Mouse (Mus musculus) heart, embryonic 10.5 days (tissue): ENCODE results near the gene Sit1. TPM values are rescaled to one million over a fixed set of nuclear protein-coding genes. Genes with fewer than 3 reads are reported as not detected.
A peak's percentile ranks its signal among the peaks of the same experiment; 100 is the strongest.
"Not testable (repeated sequence)": the region's sequence is repeated elsewhere in the genome, so short reads cannot be mapped to it uniquely, and the experiment has no call there.

ENCODE experiments used
- DNase-seq: peaks from one replicate; pipeline ENCODE4 v3.0.0-alpha.2; 2017; ENCODE audit warnings: low spot score
- H3K27ac ChIP-seq: fragments of 300-500 bp; sonication (generic); 2 replicates; pipeline ENCODE4 v1.5.1; 2016; ENCODE audit warnings: mild to moderate bottlenecking
- H3K27me3 ChIP-seq: fragments of 300-500 bp; sonication (generic); 2 replicates; pipeline ENCODE4 v1.6.1; 2016; ENCODE audit warnings: mild to moderate bottlenecking; ENCODE audit not compliant: poor library complexity, insufficient read depth, severe bottlenecking
- H3K36me3 ChIP-seq: fragments of 300-500 bp; sonication (generic); 2 replicates; pipeline ENCODE4 v1.6.1; 2016; ENCODE audit warnings: mild to moderate bottlenecking, moderate library complexity
- H3K4me1 ChIP-seq: fragments of 300-500 bp; sonication (generic); 2 replicates; pipeline ENCODE4 v1.6.1; 2016; ENCODE audit warnings: mild to moderate bottlenecking
- H3K4me3 ChIP-seq: fragments of 300-500 bp; sonication (generic); 2 replicates; pipeline ENCODE4 v1.5.1; 2016; ENCODE audit warnings: mild to moderate bottlenecking, moderate library complexity
- H3K9me3 ChIP-seq: fragments of 300-500 bp; sonication (generic); 2 replicates; pipeline ENCODE4 v1.6.1; 2016; ENCODE audit warnings: mild to moderate bottlenecking, moderate library complexity
- WGBS: fragments of 180-500 bp; shearing (Covaris S2); methylation state at CpG from one replicate; pipeline ENCODE4 v1.1.7; 2016; 5-methylcytosine and 5-hydroxymethylcytosine counted together
- polyA plus RNA-seq: library from polyadenylated mRNA; unstranded; fragments of >200 nt; fragmentation: Nextera tagmentation; extraction: Ambion mirVana; gene quantifications from 2 replicates; pipeline ENCODE4 v1.2.1, GENCODE M21; 2016

Sit1 gene
- polyA plus RNA-seq, 1 experiment from 2014 or later: not detected

GRCm38 (mm10) chr4:43497405-43497804 is 13.9 kb upstream of the Sit1 start:
- Histone ChIP-seq H3K27ac (0 out of 2 replicates have a peak overlapping the region, but pooled peaks have one; percentile 22), H3K9me3 (no peaks in the 10 kb centered on the region), H3K4me1 (peaks cover 51% of the 10 kb centered on the region), H3K27me3 (0 out of 2 replicates have a peak, but pooled peaks cover 10% of the 10 kb centered on the region), H3K36me3 (peaks cover 24% of the 10 kb centered on the region), H3K4me3 (peak overlapping the region; percentile 75)
- DNase-seq: no peak
- WGBS: 88% methylated on average over 8 of the region's 8 CpGs

- DNase-seq: no peak
- Histone ChIP-seq H3K9me3 (no peaks in the 10 kb centered on the region), H3K27me3 (0 out of 2 replicates have a peak, but pooled peaks cover 6% of the 10 kb centered on the region), H3K4me3 (no peak overlapping the region), H3K36me3 (peaks cover 24% of the 10 kb centered on the region), H3K27ac (0 out of 2 replicates have a peak overlapping the region, but pooled peaks have one; percentile 42), H3K4me1 (peaks cover 51% of the 10 kb centered on the region)
- 39% methylated on average over 6 of the region's 6 CpGs for WGBS
These were observed 13.1 kb upstream of the Sit1 start for GRCm38 (mm10) chr4:43496587-43496986.

GRCm38 (mm10) chr4:43493846-43494240 is 10.3 kb upstream of the Sit1 start:
- WGBS: 1% methylated on average over 9 of the region's 9 CpGs
- H3K4me1 ChIP-seq: peaks cover 48% of the 10 kb centered on the region
- no peaks in the 10 kb centered on the region for H3K9me3 ChIP-seq
- peaks cover 24% of the 10 kb centered on the region for H3K36me3 ChIP-seq
- H3K27ac ChIP-seq: peak overlapping the region; percentile 93
- DNase-seq: no peak
- H3K27me3 ChIP-seq: no peaks in the 10 kb centered on the region
- peak overlapping the region; percentile 84 for H3K4me3 ChIP-seq

- no peaks in the 10 kb centered on the region for H3K9me3 ChIP-seq
- H3K27me3 ChIP-seq: no peaks in the 10 kb centered on the region
- DNase-seq: peak; percentile 97
- H3K36me3 ChIP-seq: peaks cover 24% of the 10 kb centered on the region
- H3K27ac ChIP-seq: peak overlapping the region; percentile 93
- under 1% methylated on average over 47 of the region's 47 CpGs for WGBS
- peaks cover 43% of the 10 kb centered on the region for H3K4me1 ChIP-seq
- peak overlapping the region; percentile 84 for H3K4me3 ChIP-seq
These were observed 9.8 kb upstream of the Sit1 start for GRCm38 (mm10) chr4:43493186-43493845.

GRCm38 (mm10) chr4:43492821-43493185 is 9.3 kb upstream of the Sit1 start, which contains the start of gene Ccdc107:
TSS of gene Ccdc107 (plus strand) at chr4:43492900.
- H3K27ac ChIP-seq: peak within 1 kb of the TSS; percentile 93
- DNase-seq: peak; percentile 98
- peaks cover 38% of the 10 kb centered on the region for H3K4me1 ChIP-seq
- no peaks in the 10 kb centered on the region for H3K27me3 ChIP-seq
- H3K9me3 ChIP-seq: no peaks in the 10 kb centered on the region
- peaks cover 24% of the 10 kb centered on the region for H3K36me3 ChIP-seq
- under 1% methylated on average over 25 of the region's 25 CpGs for WGBS
- H3K4me3 ChIP-seq: peak within 1 kb of the TSS; percentile 84

- no peaks in the 10 kb centered on the region for H3K9me3 ChIP-seq
- no peak for DNase-seq
- H3K4me3 ChIP-seq: peak overlapping the region; percentile 84
- H3K27ac ChIP-seq: peak overlapping the region; percentile 93; the same call in 1 of the 2 replicates
- peaks cover 19% of the 10 kb centered on the region for H3K36me3 ChIP-seq
- WGBS: 40% methylated on average over 12 of the region's 12 CpGs
- peaks cover 32% of the 10 kb centered on the region for H3K4me1 ChIP-seq
- H3K27me3 ChIP-seq: no peaks in the 10 kb centered on the region
These were observed 8.7 kb upstream of the Sit1 start for GRCm38 (mm10) chr4:43492101-43492820.

- H3K27me3 ChIP-seq: no peaks in the 10 kb centered on the region
- DNase-seq: no peak
- H3K4me1 ChIP-seq: peaks cover 20% of the 10 kb centered on the region
- no peak overlapping the region for H3K4me3 ChIP-seq
- peaks cover 5% of the 10 kb centered on the region for H3K36me3 ChIP-seq
- H3K27ac ChIP-seq: no peak overlapping the region
- H3K9me3 ChIP-seq: no peaks in the 10 kb centered on the region
- WGBS: 76% methylated on average over 5 of the region's 5 CpGs
These were observed 7.3 kb upstream of the Sit1 start for GRCm38 (mm10) chr4:43490801-43491200.

GRCm38 (mm10) chr4:43489611-43490010 is 6.1 kb upstream of the Sit1 start:
- no peak for DNase-seq
- Histone ChIP-seq H3K4me1 (peaks cover 8% of the 10 kb centered on the region), H3K9me3 (no peaks in the 10 kb centered on the region), H3K27ac (no peak overlapping the region), H3K27me3 (no peaks in the 10 kb centered on the region), H3K36me3 (no peaks in the 10 kb centered on the region), H3K4me3 (no peak overlapping the region)
- 93% methylated on average over 3 of the region's 3 CpGs for WGBS

- not testable (repeated sequence) for H3K4me3 ChIP-seq, H3K36me3 ChIP-seq, DNase-seq, H3K27ac ChIP-seq, H3K9me3 ChIP-seq
- peaks cover 14% of the 10 kb centered on the region; the same call in 1 of the 2 replicates for H3K4me1 ChIP-seq
- peaks cover 18% of the 10 kb centered on the region for H3K27me3 ChIP-seq
- 80% methylated on average over 5 of the region's 5 CpGs for WGBS
These were observed 2.1 kb upstream of the Sit1 start for GRCm38 (mm10) chr4:43485666-43486065.

GRCm38 (mm10) chr4:43482591-43482990 is 943 bp downstream of the Sit1 start:
- no peak for DNase-seq
- WGBS: 68% methylated on average over 10 of the region's 10 CpGs

GRCm38 (mm10) chr4:43481894-43482456 is 1.6 kb downstream of the Sit1 start:
- no peak overlapping the region for H3K4me3 ChIP-seq
- WGBS: 62% methylated on average over 7 of the region's 7 CpGs
- no peaks in the 10 kb centered on the region for H3K9me3 ChIP-seq

More at GRCm38 (mm10) chr4:43482591-43482990, 943 bp downstream of the Sit1 start:
- Histone ChIP-seq H3K36me3 (no peaks in the 10 kb centered on the region), H3K27ac (no peak overlapping the region), H3K4me3 (no peak overlapping the region), H3K27me3 (peaks cover 18% of the 10 kb centered on the region), H3K9me3 (no peaks in the 10 kb centered on the region), H3K4me1 (peaks cover 26% of the 10 kb centered on the region)

GRCm38 (mm10) chr4:43480985-43481384 is 2.5 kb downstream of the Sit1 start:
- Histone ChIP-seq H3K27me3 (peaks cover 18% of the 10 kb centered on the region), H3K4me3 (no peak overlapping the region), H3K4me1 (peaks cover 26% of the 10 kb centered on the region), H3K36me3 (no peaks in the 10 kb centered on the region), H3K9me3 (no peaks in the 10 kb centered on the region), H3K27ac (no peak overlapping the region)
- no peak for DNase-seq
- 84% methylated on average over 5 of the region's 5 CpGs for WGBS

More at GRCm38 (mm10) chr4:43481894-43482456, 1.6 kb downstream of the Sit1 start:
- peaks cover 26% of the 10 kb centered on the region for H3K4me1 ChIP-seq
- peaks cover 18% of the 10 kb centered on the region for H3K27me3 ChIP-seq
- H3K36me3 ChIP-seq: no peaks in the 10 kb centered on the region
- H3K27ac ChIP-seq: no peak overlapping the region
- no peak for DNase-seq
